Mouse (Mus musculus): Measurements from ENCODE around the gene Cd6. TPM values are rescaled to one million over a fixed set of nuclear protein-coding genes. Genes with fewer than 3 reads are reported as not detected.

Cd6 gene
- polyA plus RNA-seq, 1 experiment, result 2.1 TPM

GRCm38 (mm10) chr19:10867946-10868622, 38.2 kb upstream of the Cd6 start:
- H3K27ac ChIP-seq (ENCODE audit: control insufficient read depth, insufficient read depth, low read depth, low read length, poor library complexity), result no peak overlapping the region
- TF ChIP-seq CTCF (IDR thresholded peaks at IDR 0.05; ENCODE audit: control insufficient read depth, insufficient read depth, low read length) (no peak), POLR2A (IDR thresholded peaks at IDR 0.05; ENCODE audit: borderline replicate concordance, control insufficient read depth, low read depth, low read length) (no peak)
- WGBS, result 45% methylated on average over 5 of the region's 5 CpGs
- no peak overlapping the region for H3K4me3 ChIP-seq (replicated peaks; ENCODE audit: control insufficient read depth, low read depth, low read length)
- no peaks in the 10 kb centered on the region; the same call in 1 of the 2 replicates for H3K4me1 ChIP-seq (ENCODE audit: control insufficient read depth, insufficient read depth, low read length)

GRCm38 (mm10) chr19:10866351-10866750, 36.5 kb upstream of the Cd6 start:
- Histone ChIP-seq H3K27ac (ENCODE audit: control insufficient read depth, insufficient read depth, low read depth, low read length, poor library complexity) (no peak overlapping the region), H3K4me3 (replicated peaks; ENCODE audit: control insufficient read depth, low read depth, low read length) (no peak overlapping the region), H3K4me1 (ENCODE audit: control insufficient read depth, insufficient read depth, low read length) (no peaks in the 10 kb centered on the region; the same call in 1 of the 2 replicates)
- no peak for TF ChIP-seq POLR2A (IDR thresholded peaks at IDR 0.05; ENCODE audit: borderline replicate concordance, control insufficient read depth, low read depth, low read length)
- no peak for TF ChIP-seq CTCF (IDR thresholded peaks at IDR 0.05; ENCODE audit: control insufficient read depth, insufficient read depth, low read length)
- 89% methylated on average over 13 of the region's 13 CpGs for WGBS

- 87% methylated on average over 22 of the region's 22 CpGs for WGBS
- Histone ChIP-seq H3K4me3 (replicated peaks; ENCODE audit: control insufficient read depth, low read depth, low read length) (no peak overlapping the region), H3K27ac (ENCODE audit: control insufficient read depth, insufficient read depth, low read depth, low read length, poor library complexity) (no peak overlapping the region), H3K4me1 (ENCODE audit: control insufficient read depth, insufficient read depth, low read length) (no peaks in the 10 kb centered on the region)
- no peak for TF ChIP-seq CTCF (IDR thresholded peaks at IDR 0.05; ENCODE audit: control insufficient read depth, insufficient read depth, low read length)
- TF ChIP-seq POLR2A (IDR thresholded peaks at IDR 0.05; ENCODE audit: borderline replicate concordance, control insufficient read depth, low read depth, low read length), result no peak
Measured at GRCm38 (mm10) chr19:10860072-10860497, 30.2 kb upstream of the Cd6 start.

- WGBS, result 49% methylated on average over 2 of the region's 2 CpGs
- H3K27ac ChIP-seq (ENCODE audit: control insufficient read depth, insufficient read depth, low read depth, low read length, poor library complexity), result no peak overlapping the region
- TF ChIP-seq POLR2A (IDR thresholded peaks at IDR 0.05; ENCODE audit: borderline replicate concordance, control insufficient read depth, low read depth, low read length) (no peak), CTCF (IDR thresholded peaks at IDR 0.05; ENCODE audit: control insufficient read depth, insufficient read depth, low read length) (no peak)
Measured at GRCm38 (mm10) chr19:10856520-10856919, 26.7 kb upstream of the Cd6 start.

GRCm38 (mm10) chr19:10855422-10855821, 25.6 kb upstream of the Cd6 start:
- TF ChIP-seq CTCF (IDR thresholded peaks at IDR 0.05; ENCODE audit: control insufficient read depth, insufficient read depth, low read length) (no peak), POLR2A (IDR thresholded peaks at IDR 0.05; ENCODE audit: borderline replicate concordance, control insufficient read depth, low read depth, low read length) (no peak)
- H3K27ac ChIP-seq (ENCODE audit: control insufficient read depth, insufficient read depth, low read depth, low read length, poor library complexity), result no peak overlapping the region
- no peaks in the 10 kb centered on the region; the same call in 1 of the 2 replicates for H3K4me1 ChIP-seq (ENCODE audit: control insufficient read depth, insufficient read depth, low read length)
- H3K4me3 ChIP-seq (replicated peaks; ENCODE audit: control insufficient read depth, low read depth, low read length), result no peak overlapping the region
- WGBS, result 68% methylated on average over 3 of the region's 3 CpGs

More at GRCm38 (mm10) chr19:10856520-10856919, 26.7 kb upstream of the Cd6 start:
- Histone ChIP-seq H3K4me1 (ENCODE audit: control insufficient read depth, insufficient read depth, low read length) (no peaks in the 10 kb centered on the region; the same call in 1 of the 2 replicates), H3K4me3 (replicated peaks; ENCODE audit: control insufficient read depth, low read depth, low read length) (no peak overlapping the region)

- TF ChIP-seq CTCF (IDR thresholded peaks at IDR 0.05; ENCODE audit: control insufficient read depth, insufficient read depth, low read length), result no peak
- Histone ChIP-seq H3K27ac (ENCODE audit: control insufficient read depth, insufficient read depth, low read depth, low read length, poor library complexity) (no peak overlapping the region), H3K4me1 (ENCODE audit: control insufficient read depth, insufficient read depth, low read length) (peaks cover 3% of the 10 kb centered on the region; the same call in 1 of the 2 replicates), H3K4me3 (replicated peaks; ENCODE audit: control insufficient read depth, low read depth, low read length) (no peak overlapping the region)
- 74% methylated on average over 3 of the region's 3 CpGs for WGBS
Measured at GRCm38 (mm10) chr19:10847311-10848087, 17.6 kb upstream of the Cd6 start.

- peaks cover 4% of the 10 kb centered on the region; the same call in 1 of the 2 replicates for H3K4me1 ChIP-seq (ENCODE audit: control insufficient read depth, insufficient read depth, low read length)
- no peak overlapping the region for H3K4me3 ChIP-seq (replicated peaks; ENCODE audit: control insufficient read depth, low read depth, low read length)
- no peak overlapping the region for H3K27ac ChIP-seq (ENCODE audit: control insufficient read depth, insufficient read depth, low read depth, low read length, poor library complexity)
- TF ChIP-seq CTCF (IDR thresholded peaks at IDR 0.05; ENCODE audit: control insufficient read depth, insufficient read depth, low read length) (no peak), POLR2A (IDR thresholded peaks at IDR 0.05; ENCODE audit: borderline replicate concordance, control insufficient read depth, low read depth, low read length) (no peak)
- 82% methylated on average over 7 of the region's 7 CpGs for WGBS
Measured at GRCm38 (mm10) chr19:10846150-10846549, 16.3 kb upstream of the Cd6 start.

GRCm38 (mm10) chr19:10845454-10845853, 15.6 kb upstream of the Cd6 start:
- H3K4me1 ChIP-seq (ENCODE audit: control insufficient read depth, insufficient read depth, low read length), result peaks cover 4% of the 10 kb centered on the region; the same call in 1 of the 2 replicates
- peak overlapping the region; percentile 30; the same call in 1 of the 2 replicates for H3K27ac ChIP-seq (ENCODE audit: control insufficient read depth, insufficient read depth, low read depth, low read length, poor library complexity)
- 48% methylated on average over 3 of the region's 3 CpGs for whole genome bisulfite sequencing
- no peak overlapping the region for H3K4me3 ChIP-seq (replicated peaks; ENCODE audit: control insufficient read depth, low read depth, low read length)
- TF ChIP-seq POLR2A (IDR thresholded peaks at IDR 0.05; ENCODE audit: borderline replicate concordance, control insufficient read depth, low read depth, low read length) (no peak), CTCF (IDR thresholded peaks at IDR 0.05; ENCODE audit: control insufficient read depth, insufficient read depth, low read length) (no peak)
